Comparison of ENCODE assay signal across 9 mouse cellular contexts in the genomic region with DNA sequence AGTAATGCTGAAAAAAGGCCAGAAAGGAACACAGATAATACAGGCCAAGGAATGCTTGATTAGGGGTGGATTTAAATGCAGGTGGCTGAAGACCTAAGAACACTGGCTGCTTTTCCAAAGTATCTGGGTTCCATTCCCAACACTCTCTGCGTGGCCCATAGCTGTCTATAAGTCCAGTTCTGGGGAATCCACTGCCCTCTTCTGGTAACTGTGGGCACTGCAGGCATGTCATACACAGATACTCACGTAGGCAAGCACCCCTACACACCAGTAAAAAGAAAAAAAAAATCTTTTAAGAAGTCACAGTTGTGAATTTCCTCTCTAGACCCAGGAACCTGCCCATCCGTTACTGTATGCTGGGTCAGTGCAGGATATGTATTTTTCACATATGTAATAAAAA.
DNase-seq lines count a peak whose midpoint lies in the region; ATAC-seq lines count a peak whose summit lies in the region.
"Had no signal": no experiment of that assay in that cellular context is flagged by ENCODE, and none has a peak within 500 bp of the region (broad histone marks: within the 10 kb centered on the region; RNA-seq: fewer than 3 reads in every experiment).

No protein-coding gene starts in this region.

- no peaks in the 10 kb centered on the region for H3K36me3 ChIP-seq in heart, embryonic 11.5 days (ENCODE audit: control insufficient read depth, insufficient read depth, low read length)
- H3K36me3 ChIP-seq: stomach, embryonic 15.5 days had no signal

- ATAC-seq in heart, embryonic 11.5 days (replicated peaks; ENCODE audit: insufficient number of reproducible peaks, low FRiP score, low TSS enrichment), result no peak

- intact Hi-C loops in heart, postnatal 36 days (cut with DNase I), result loop anchor here (5.0 kb wide), 1 partner anchor 75 kb away; no protein-coding TSS in a partner anchor

- H3K9me3 ChIP-seq in heart, embryonic 11.5 days (replicated peaks; ENCODE audit: control insufficient read depth, low read length), result 0 out of 2 replicates have a peak, but pooled peaks cover 2% of the 10 kb centered on the region
- H3K9me3 ChIP-seq: stomach, embryonic 15.5 days had no signal

- H3K4me3 ChIP-seq in heart, embryonic 11.5 days (ENCODE audit: low read depth, low read length), result no peak overlapping the region
- H3K4me3 ChIP-seq: stomach, embryonic 15.5 days had no signal

- H3K27ac ChIP-seq in heart, embryonic 11.5 days (ENCODE audit: low read depth, low read length), result no peak overlapping the region
- H3K27ac ChIP-seq: stomach, embryonic 15.5 days had no signal

- no peaks in the 10 kb centered on the region for H3K27me3 ChIP-seq in heart, embryonic 11.5 days (ENCODE audit: control insufficient read depth, insufficient read depth, low read length)
- H3K27me3 ChIP-seq: stomach, embryonic 15.5 days had no signal

- 89% methylated on average over 3 of the region's 3 CpGs for WGBS in heart, embryonic 11.5 days (ENCODE audit: insufficient replicate concordance)

- DNase-seq in heart, postnatal 36 days, result peak; percentile 26 to 59
- DNase-seq in CD4-positive helper T cell, adult 2 months (ENCODE audit: low read depth, low spot score), result peak; percentile 34
- peak; percentile 28 for DNase-seq in WW6 (ENCODE audit: low read depth, low spot score)
- peak; percentile 60 for DNase-seq in embryo, embryonic 10.5 days (ENCODE audit: low spot score)
- DNase-seq in lung, postnatal 14 days, result peak; percentile 65
- peak; percentile 16 for DNase-seq in testis, postnatal 14 days (ENCODE audit: low spot score)
- DNase-seq in gastrocnemius, adult 18-20 months (ENCODE audit: low spot score), result no peak

- H3K4me2 ChIP-seq in heart, embryonic 11.5 days, result no peak overlapping the region
- H3K4me2 ChIP-seq: stomach, embryonic 15.5 days had no signal

- H3K4me1 ChIP-seq in heart, embryonic 11.5 days (ENCODE audit: control insufficient read depth, insufficient read depth, low read length), result peaks cover 21% of the 10 kb centered on the region

- no peak overlapping the region for H3K9ac ChIP-seq in heart, embryonic 11.5 days (ENCODE audit: low read depth, low read length)
- H3K9ac ChIP-seq: stomach, embryonic 15.5 days had no signal
